22 mouse cellular contexts compared by ENCODE assay signal in genomic region chr12:81133055-81133665, GRCm38 (mm10).
DNase-seq lines count a peak whose midpoint lies in the region; ATAC-seq and TF ChIP-seq lines count a peak whose summit lies in the region.
"Had no signal": no experiment of that assay in that cellular context is flagged by ENCODE, and none has a peak within 500 bp of the region (broad histone marks: within the 10 kb centered on the region; RNA-seq: fewer than 3 reads in every experiment).

No protein-coding gene starts in this region.

- no peak overlapping the region for H3K4me3 ChIP-seq in kidney, adult 2 months (ENCODE audit: insufficient read depth, low read depth, low read length)
- H3K4me3 ChIP-seq: embryonic facial prominence, embryonic 15.5 days; left cerebral cortex, adult 2 months; liver, embryonic 12.5 days had no signal

- no peaks in the 10 kb centered on the region for H3K27me3 ChIP-seq in kidney, adult 2 months (replicated peaks; ENCODE audit: control insufficient read depth, insufficient read depth, low read length)
- H3K27me3 ChIP-seq: CH12.LX; embryonic facial prominence, embryonic 15.5 days; liver, embryonic 12.5 days had no signal

- no peaks in the 10 kb centered on the region for H3K36me3 ChIP-seq in kidney, adult 2 months (ENCODE audit: control insufficient read depth, insufficient read depth, low read length)
- H3K36me3 ChIP-seq: embryonic facial prominence, embryonic 15.5 days; liver, embryonic 12.5 days had no signal

- WGBS in kidney, adult 2 months, result 68% methylated on average over 4 of the region's 4 CpGs

- no peak overlapping the region for H3K27ac ChIP-seq in kidney, adult 2 months (ENCODE audit: insufficient read depth, low read depth, low read length)
- H3K27ac ChIP-seq: embryonic facial prominence, embryonic 15.5 days; left cerebral cortex, adult 2 months; liver, embryonic 12.5 days had no signal

- no peak for TF ChIP-seq POLR2A in kidney, adult 2 months (IDR thresholded peaks at IDR 0.05; ENCODE audit: low read depth, low read length)

- ATAC-seq in granulocyte monocyte progenitor cell, adult 5-6 weeks (replicated peaks; ENCODE audit: poor library complexity, severe bottlenecking), result no peak
- ATAC-seq: inflammation-experienced regulatory T-cells, adult 6 months; liver, embryonic 12.5 days had no signal

- DNase-seq in adrenal gland, postnatal 36 days, result peak; percentile 38 to 39
- no peak for DNase-seq in adrenal gland, postnatal 4 days (ENCODE audit: low spot score in 2 of 2)
- DNase-seq in kidney, adult 2 months, result peak; percentile 3
- DNase-seq in kidney, postnatal 14 days, result no peak
- peak; percentile 42 for DNase-seq in embryo, embryonic 10 days (ENCODE audit: low spot score)
- DNase-seq in mesoderm, embryonic 11.5 days (ENCODE audit: low read depth, low spot score), result peak; percentile 18
- DNase-seq in spleen, postnatal 4 days (ENCODE audit: low spot score in 2 of 2), result no peak
- DNase-seq: cerebellum, adult 8-10 months; gastrocnemius, postnatal 25 days; heart, postnatal 10 days; kidney, adult 9 months; kidney, postnatal 36 days; layer of hippocampus, adult 9-11 months; lung, embryonic 14.5 days; lung, postnatal 36 days; thymus, postnatal 36 days had no signal

- TF ChIP-seq CTCF in kidney, adult 2 months (conservative IDR thresholded peaks at IDR 0.05; ENCODE audit: insufficient read depth, insufficient read length, low read depth, low read length), result no peak

- H3K4me1 ChIP-seq in kidney, adult 2 months (ENCODE audit: control insufficient read depth, insufficient read depth, low read length), result no peaks in the 10 kb centered on the region
- H3K4me1 ChIP-seq: embryonic facial prominence, embryonic 15.5 days; liver, embryonic 12.5 days had no signal

Comparison
In these comparisons a context has a peak if more than half of its experiments do, and no peak if none do; other contexts are left out.
1. DNase-seq: peak in adrenal gland, postnatal 36 days (2 of 2), kidney, adult 2 months (single experiment), embryo, embryonic 10 days (single experiment) and mesoderm, embryonic 11.5 days (single experiment); none in adrenal gland, postnatal 4 days (0 of 2), kidney, postnatal 14 days (single experiment) and spleen, postnatal 4 days (0 of 2).